Mouse (Mus musculus): ENCODE data around the gene Gstt2. TPM values are rescaled to one million over a fixed set of nuclear protein-coding genes. Genes with fewer than 3 reads are reported as not detected.

The Gstt2 gene
- polyA plus RNA-seq, 1 experiment = not detected

DNA sequence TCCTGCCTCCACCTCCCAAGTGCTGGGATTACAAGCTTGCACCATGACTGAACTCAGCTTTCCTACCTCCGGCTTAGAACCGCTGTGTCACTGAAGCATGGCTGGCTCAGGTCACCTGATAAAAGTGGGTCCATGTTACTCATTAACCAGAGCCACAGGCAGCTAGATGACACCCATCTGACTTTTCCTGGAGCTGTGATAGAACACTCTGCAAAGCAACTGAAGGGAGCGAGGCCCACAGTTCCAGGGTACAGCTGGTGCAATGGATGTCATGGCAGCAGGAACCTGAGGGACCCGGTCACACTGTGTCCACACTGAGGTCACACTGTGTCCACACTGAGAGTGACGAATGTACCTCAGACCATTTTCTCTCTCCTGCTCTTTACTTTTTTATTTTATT is 47.4 kb downstream of the Gstt2 start:
- WGBS = 96% methylated on average over 5 of the region's 5 CpGs
- H3K4me3 ChIP-seq (ENCODE audit: insufficient read depth, low read depth, low read length) = no peak overlapping the region
- TF ChIP-seq POLR2A (IDR thresholded peaks at IDR 0.05; ENCODE audit: insufficient read depth, low read depth, low read length) (no peak), CTCF (IDR thresholded peaks at IDR 0.05; ENCODE audit: insufficient read depth, low read depth, low read length) (no peak)
- no peaks in the 10 kb centered on the region for H3K4me1 ChIP-seq (ENCODE audit: control insufficient read depth, insufficient read depth, low read length)
- no peak overlapping the region for H3K27ac ChIP-seq (ENCODE audit: insufficient read depth, low read depth, low read length)

DNA sequence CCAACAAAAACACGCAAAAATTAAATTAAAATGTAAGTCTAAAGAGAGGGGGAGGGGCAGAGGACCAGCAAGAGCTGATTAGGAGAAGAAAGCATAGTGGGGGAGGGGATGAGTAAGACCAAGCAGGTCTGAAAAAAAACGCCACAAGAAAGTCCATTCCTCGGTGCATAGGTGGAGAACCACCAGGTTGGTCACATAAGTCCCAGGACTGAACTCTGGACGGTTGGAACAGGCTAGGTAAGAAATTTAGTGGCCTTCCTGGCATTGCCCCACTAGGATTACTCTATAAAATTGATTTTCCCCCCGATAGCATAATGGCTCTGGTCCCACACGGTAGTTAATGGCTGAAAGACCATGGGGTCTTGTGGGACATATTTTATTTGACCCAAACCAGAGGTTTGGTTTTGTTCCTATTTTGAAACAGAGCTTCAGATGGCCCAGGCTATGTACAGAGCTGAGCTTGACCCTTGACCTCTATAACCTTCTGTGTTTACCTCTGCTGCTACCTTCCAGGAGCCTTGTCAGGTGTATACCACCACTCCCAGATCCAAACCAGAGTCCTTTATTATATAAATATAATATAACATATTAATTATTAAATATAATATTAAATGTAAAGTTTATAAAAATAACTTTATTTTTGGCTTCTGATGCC is 48.0 kb downstream of the Gstt2 start:
- no peak overlapping the region for H3K27ac ChIP-seq (ENCODE audit: insufficient read depth, low read depth, low read length)
- 84% methylated on average over 6 of the region's 6 CpGs for WGBS
- no peaks in the 10 kb centered on the region for H3K4me1 ChIP-seq (ENCODE audit: control insufficient read depth, insufficient read depth, low read length)
- TF ChIP-seq POLR2A (IDR thresholded peaks at IDR 0.05; ENCODE audit: insufficient read depth, low read depth, low read length) (no peak), CTCF (IDR thresholded peaks at IDR 0.05; ENCODE audit: insufficient read depth, low read depth, low read length) (no peak)
- H3K4me3 ChIP-seq (ENCODE audit: insufficient read depth, low read depth, low read length) = no peak overlapping the region

DNA sequence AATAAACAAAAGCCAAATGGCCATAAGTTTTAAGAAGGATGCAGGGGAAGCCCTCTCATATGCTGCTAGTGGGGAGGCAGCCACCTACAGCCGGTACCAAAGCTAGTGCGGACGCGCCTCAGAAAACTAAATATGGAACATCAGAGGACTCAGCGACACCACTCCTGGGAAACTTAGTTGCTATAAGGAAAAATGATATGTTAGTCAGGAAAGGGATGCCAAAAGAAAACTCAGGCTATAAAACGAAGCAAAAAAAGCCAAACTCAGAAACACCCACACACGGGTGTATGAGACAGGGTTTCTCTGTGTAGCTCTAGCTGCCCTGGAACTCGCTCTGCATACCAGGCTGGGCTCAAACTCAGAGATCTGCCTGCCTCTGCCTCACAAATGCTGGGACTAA is 48.9 kb downstream of the Gstt2 start:
- Histone ChIP-seq H3K4me1 (ENCODE audit: control insufficient read depth, insufficient read depth, low read length) (no peaks in the 10 kb centered on the region), H3K27ac (ENCODE audit: insufficient read depth, low read depth, low read length) (no peak overlapping the region), H3K4me3 (ENCODE audit: insufficient read depth, low read depth, low read length) (no peak overlapping the region)
- TF ChIP-seq CTCF (IDR thresholded peaks at IDR 0.05; ENCODE audit: insufficient read depth, low read depth, low read length) (no peak), POLR2A (IDR thresholded peaks at IDR 0.05; ENCODE audit: insufficient read depth, low read depth, low read length) (no peak)
- 67% methylated on average over 8 of the region's 8 CpGs for WGBS

DNA sequence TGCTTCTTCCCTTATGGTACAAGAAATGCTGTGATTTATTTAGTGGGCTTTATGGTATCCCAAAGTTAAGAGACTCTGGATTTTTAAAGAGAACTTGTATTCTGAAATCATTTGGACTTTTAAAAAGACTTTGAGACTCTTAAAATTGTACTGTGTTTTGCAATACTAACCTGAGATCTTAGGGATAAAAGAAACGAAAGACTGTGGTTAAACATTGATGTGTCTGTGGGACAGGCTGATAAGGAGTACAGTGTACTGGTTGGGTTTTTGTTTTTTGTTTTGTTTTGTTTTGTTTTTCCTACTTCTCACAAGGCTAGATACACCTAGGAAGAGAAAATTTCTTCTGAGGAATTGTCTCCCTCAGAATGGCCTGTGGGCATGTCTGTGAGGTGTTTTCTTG is 51.8 kb downstream of the Gstt2 start:
- H3K27ac ChIP-seq (ENCODE audit: insufficient read depth, low read depth, low read length) = no peak overlapping the region
- WGBS = 89% methylated on average over 1 of the region's 1 CpGs
- TF ChIP-seq POLR2A (IDR thresholded peaks at IDR 0.05; ENCODE audit: insufficient read depth, low read depth, low read length) (no peak), CTCF (IDR thresholded peaks at IDR 0.05; ENCODE audit: insufficient read depth, low read depth, low read length) (no peak)
- no peak overlapping the region for H3K4me3 ChIP-seq (ENCODE audit: insufficient read depth, low read depth, low read length)
- peaks cover 7% of the 10 kb centered on the region for H3K4me1 ChIP-seq (ENCODE audit: control insufficient read depth, insufficient read depth, low read length)

Other genes starting within 250 kb of the Gstt2 start
- gene Ggt5, start 248.1 kb downstream of the Gstt2 start, polyA plus RNA-seq (2012; ENCODE audit: insufficient read depth, insufficient read length, low replicate concordance, missing spikeins) = not detected in 2 replicates
- not detected in 2 replicates for gene Susd2, start 193.4 kb downstream of the Gstt2 start, polyA plus RNA-seq (2012; ENCODE audit: insufficient read depth, insufficient read length, low replicate concordance, missing spikeins)
- not detected in 2 replicates for gene Cabin1, start 73.1 kb downstream of the Gstt2 start, polyA plus RNA-seq (2012; ENCODE audit: insufficient read depth, insufficient read length, low replicate concordance, missing spikeins)
- gene Ddt, start 64.0 kb downstream of the Gstt2 start, polyA plus RNA-seq (2012; ENCODE audit: insufficient read depth, insufficient read length, low replicate concordance, missing spikeins) = not detected in 2 replicates
- not detected in 2 replicates for gene Gm20441, start 56.5 kb downstream of the Gstt2 start, polyA plus RNA-seq (2012; ENCODE audit: insufficient read depth, insufficient read length, low replicate concordance, missing spikeins)
- gene Gstt3, start 56.0 kb downstream of the Gstt2 start, polyA plus RNA-seq (2012; ENCODE audit: insufficient read depth, insufficient read length, low replicate concordance, missing spikeins) = not detected in 2 replicates
- gene Gstt1, start 38.8 kb downstream of the Gstt2 start, polyA plus RNA-seq (2012; ENCODE audit: insufficient read depth, insufficient read length, low replicate concordance, missing spikeins) = not detected in 2 replicates
- not detected in 2 replicates for gene Gstt4, start 14.9 kb downstream of the Gstt2 start, polyA plus RNA-seq (2012; ENCODE audit: insufficient read depth, insufficient read length, low replicate concordance, missing spikeins)
- gene Mif, start 22.8 kb upstream of the Gstt2 start, polyA plus RNA-seq (2012; ENCODE audit: insufficient read depth, insufficient read length, low replicate concordance, missing spikeins) = not detected in 2 replicates
- gene Derl3, start 56.0 kb upstream of the Gstt2 start, polyA plus RNA-seq (2012; ENCODE audit: insufficient read depth, insufficient read length, low replicate concordance, missing spikeins) = not detected in 2 replicates
- gene Smarcb1, start 84.2 kb upstream of the Gstt2 start, polyA plus RNA-seq (2012; ENCODE audit: insufficient read depth, insufficient read length, low replicate concordance, missing spikeins) = not detected in 2 replicates
- not detected in 2 replicates for gene Chchd10, start 95.7 kb upstream of the Gstt2 start, polyA plus RNA-seq (2012; ENCODE audit: insufficient read depth, insufficient read length, low replicate concordance, missing spikeins)
- not detected in 2 replicates for gene Mmp11, start 99.1 kb upstream of the Gstt2 start, polyA plus RNA-seq (2012; ENCODE audit: insufficient read depth, insufficient read length, low replicate concordance, missing spikeins)
- not detected in 2 replicates for gene Gm867, start 103.2 kb upstream of the Gstt2 start, polyA plus RNA-seq (2012; ENCODE audit: insufficient read depth, insufficient read length, low replicate concordance, missing spikeins)
- gene Vpreb3, start 105.6 kb upstream of the Gstt2 start, polyA plus RNA-seq (2012; ENCODE audit: insufficient read depth, insufficient read length, low replicate concordance, missing spikeins) = not detected in 2 replicates
- gene Gm5134, start 117.1 kb upstream of the Gstt2 start, polyA plus RNA-seq (2012; ENCODE audit: insufficient read depth, insufficient read length, low replicate concordance, missing spikeins) = not detected in 2 replicates
- gene Zfp280b, start 195.2 kb upstream of the Gstt2 start, polyA plus RNA-seq (2012; ENCODE audit: insufficient read depth, insufficient read length, low replicate concordance, missing spikeins) = not detected in 2 replicates